Mouse (Mus musculus): ENCODE data around the gene Ankrd45.

Gene Ankrd45

DNA sequence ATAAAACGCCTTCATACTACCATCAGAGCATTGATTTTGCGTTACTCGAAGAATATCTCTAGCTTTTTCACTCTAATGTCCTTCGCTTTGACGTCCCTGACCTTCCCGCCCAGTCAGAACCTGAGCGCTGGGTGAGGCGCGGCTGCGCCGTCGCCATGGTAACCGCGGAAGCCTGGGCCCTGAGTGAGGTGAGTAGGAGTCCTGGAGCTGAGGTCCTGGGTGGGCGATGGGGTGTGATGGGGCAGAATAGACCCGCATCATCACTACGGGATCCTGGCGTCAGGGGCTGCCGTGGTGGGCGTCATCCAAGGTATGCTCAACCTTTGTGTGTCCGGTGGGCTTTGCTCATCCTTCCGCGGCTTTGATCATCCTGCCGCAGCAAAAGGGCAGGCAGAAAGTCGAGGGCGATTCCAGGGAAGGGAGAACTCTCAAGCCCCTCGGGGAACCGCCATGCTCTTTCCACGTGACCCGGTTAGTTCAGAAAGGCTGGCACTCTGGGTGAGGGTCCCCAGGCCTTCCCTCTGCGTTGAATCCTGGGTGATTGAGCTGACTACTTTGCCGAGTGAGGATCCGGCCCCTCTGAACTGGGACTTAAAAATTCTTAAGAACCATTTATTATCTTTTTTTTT, at the start of gene Ankrd45:
TSS of gene Ankrd45 (plus strand) at position 161 of the 629 bp plus-strand sequence.
- peak; percentile 88 for DNase-seq (ENCODE audit: low read depth, low spot score)

DNA sequence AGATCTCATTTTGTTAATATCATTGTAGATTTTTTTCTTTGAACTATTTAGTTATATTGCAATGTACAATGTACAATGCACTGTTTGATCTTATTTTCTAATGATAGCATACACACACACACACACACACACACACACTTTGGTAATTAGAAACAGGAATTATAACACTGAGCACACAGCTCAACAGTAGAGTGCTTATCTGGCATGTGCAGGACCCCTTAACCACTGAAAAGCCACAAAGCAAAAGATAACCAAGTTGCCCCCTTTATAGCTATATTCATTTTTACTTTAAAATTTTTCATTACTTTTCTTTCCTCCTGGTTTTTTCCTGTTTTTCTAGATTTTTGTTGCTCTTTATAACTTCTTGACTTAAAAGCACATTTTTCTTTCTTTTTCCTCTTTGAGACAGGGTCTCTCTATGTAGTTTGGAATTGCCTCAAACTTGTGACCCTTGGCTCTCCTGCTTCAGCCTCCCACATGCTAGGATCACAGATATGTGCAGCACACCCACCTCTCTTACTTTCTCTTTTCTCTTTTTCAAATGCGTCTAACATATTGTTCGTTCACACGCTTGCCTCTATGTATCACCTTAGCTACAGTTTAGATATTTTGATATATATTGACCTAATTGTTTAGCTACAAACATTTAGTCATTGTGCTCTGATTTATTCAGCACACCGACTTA, 42.6 kb upstream of the Ankrd45 start:
- DNase-seq (ENCODE audit: low read depth, low spot score): no peak

DNA sequence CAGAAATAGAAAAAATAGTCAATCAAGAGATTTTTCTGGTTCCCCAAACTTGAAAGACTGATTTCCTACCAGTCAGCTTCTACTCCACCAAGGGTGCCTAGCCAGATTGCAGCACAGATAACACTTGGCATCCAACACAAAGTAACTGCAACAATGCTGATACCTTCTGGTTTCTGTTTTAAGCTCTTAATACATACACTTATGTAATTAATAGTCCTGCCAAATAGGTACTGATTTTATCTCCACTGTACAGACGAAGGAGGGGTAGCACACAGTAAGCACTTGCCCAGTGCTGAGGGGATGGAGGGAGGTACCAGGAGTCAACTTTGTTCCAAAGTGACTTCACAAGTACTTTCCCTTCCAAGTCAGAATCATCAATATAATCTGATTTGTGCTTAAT, 38.6 kb upstream of the Ankrd45 start:
- no peak for DNase-seq (ENCODE audit: low read depth, low spot score)

DNA sequence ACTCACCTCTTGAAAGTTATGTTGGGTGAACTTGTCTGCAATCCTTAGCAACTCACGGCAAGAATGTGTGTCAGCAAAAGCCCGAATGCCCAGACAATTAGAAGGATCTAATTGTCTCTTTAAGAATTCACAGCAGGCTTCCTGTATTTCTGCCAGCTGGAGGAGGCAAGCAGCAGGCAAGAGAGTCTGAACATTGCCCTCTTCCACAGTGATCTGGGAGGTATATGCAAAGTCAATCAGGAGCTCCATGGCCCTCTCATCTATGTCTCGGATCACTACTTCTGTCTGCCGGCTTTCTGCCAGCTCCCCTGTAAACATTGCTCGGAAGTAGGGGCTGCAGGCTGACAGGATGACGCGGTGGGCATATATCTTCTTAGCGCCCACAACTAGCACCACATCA, 33.3 kb upstream of the Ankrd45 start:
- peak; percentile 35 for DNase-seq (ENCODE audit: low read depth, low spot score)

DNA sequence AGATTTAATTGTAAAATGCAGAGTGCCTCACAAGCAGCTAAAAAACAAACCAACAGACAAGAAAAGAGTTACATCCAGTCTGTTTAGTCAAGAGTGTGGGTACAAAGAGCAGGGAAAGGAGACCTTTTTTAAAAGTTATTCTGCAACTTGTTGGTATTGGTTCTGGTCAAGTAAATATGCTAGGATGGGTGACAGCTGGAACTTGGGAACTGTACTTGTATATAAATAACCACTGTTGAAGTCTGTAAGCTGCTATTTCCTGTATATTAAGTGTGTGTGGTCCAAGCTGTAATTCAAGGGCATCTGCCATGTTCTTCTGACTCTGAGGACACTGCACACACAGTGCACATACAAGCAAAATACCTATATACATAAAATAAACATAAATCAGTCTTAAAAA, 27.9 kb upstream of the Ankrd45 start:
- DNase-seq (ENCODE audit: low read depth, low spot score): no peak

DNA sequence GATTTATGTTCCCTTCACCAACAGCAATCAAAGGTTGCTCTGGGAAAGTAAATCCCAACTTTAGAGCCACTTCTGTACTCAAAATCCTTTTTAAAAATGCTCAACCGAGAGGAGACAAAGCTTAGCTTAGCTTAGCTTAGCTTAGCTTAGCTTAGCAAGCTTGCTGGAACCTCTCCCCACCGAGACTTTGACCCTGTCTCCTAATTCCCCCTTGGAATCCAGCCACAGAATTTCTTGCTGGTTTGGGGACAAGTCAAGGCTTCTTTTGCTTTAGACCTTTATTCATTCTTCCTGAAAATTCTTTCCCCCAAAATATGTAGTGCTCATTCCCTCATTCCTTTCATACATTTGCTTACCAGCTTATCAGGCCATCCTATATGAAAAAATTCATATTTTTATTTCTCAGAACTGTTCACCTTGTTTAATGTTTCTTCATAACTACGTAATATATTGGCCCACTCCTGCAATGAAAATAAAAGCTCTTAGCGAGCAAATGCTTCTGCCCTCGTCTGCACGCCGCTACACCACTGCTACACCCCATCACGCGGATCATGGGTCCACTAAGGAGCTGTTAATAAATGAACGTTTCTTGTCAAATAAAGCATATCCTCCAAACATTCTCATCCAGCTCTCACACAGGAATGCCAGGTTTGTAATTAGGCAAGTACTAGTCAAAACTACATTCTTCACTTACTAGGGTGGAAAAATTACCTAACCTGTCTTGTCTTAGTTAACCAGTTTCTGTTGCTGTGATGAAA, 19.7 kb upstream of the Ankrd45 start:
- no peak for DNase-seq (ENCODE audit: low read depth, low spot score)

DNA sequence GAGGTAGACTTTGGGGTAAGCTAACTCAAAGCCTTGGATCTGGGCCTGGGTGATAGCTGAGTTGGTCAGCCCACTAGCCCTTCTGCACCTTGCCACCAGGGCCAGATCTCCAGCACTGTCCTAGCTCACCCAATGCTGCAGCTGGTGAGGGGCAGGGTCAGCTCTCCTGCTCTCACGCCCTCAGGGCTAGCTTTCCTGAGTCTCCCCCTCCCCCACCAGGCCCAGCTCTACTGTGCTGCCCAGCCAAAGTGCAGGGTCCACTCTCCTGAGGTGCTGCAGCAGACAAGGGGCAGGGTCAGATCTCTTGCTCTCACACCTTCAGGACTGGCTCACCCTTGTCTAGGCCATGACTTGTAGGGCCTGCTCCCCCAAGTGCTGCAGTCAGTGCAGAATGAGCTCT, 16.0 kb upstream of the Ankrd45 start:
- no peak for DNase-seq (ENCODE audit: low read depth, low spot score)

DNA sequence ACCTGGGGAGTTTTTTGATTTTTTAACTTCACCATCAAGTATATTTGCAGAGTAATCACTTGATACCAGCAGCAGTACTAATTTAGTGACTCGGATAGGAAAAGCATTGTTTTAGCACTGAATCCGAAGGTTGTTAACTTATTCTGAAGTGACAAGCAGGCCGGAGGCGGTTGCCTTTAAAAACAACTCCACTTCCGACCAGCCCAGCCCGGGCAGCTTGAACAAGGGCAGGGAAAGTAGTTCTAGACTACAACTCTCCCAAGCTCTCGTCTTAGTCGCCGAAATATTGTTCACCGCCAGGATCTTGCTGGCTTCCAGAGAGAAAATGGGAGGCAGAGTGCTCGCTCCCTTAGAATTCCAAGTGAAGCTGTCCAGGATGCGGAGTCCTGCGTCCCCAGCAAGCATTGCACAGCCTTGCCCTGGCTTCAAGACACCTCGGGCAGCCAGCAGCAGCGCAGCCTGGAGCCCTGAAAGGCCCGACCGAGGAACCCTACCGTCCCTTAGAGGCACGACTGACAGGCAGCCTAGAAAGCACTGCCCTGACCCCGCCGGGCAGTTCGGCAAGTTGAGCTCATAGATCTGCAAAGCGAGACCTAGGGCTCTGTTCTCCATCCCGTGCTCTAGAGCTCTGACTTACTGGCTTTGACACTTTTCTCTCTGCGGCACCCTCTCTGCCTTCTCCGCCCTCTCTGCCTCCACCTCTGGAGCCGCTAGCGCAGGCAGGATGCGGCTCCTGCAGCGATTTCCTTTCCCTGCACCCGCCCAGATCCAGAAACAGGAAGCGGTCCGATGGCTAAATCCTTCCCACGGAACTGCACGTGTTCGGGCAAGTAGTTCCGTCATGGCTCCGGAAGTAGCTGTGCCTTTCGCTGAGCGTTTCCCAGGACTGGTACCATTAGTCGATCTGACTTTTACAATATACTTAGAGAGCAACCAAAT, 11.5 kb upstream of the Ankrd45 start, which contains the start of gene Klhl20:
TSS of gene Klhl20 (minus strand) at position 786 of the 939 bp plus-strand sequence.
- peak; percentile 98 for DNase-seq (ENCODE audit: low read depth, low spot score)

DNA sequence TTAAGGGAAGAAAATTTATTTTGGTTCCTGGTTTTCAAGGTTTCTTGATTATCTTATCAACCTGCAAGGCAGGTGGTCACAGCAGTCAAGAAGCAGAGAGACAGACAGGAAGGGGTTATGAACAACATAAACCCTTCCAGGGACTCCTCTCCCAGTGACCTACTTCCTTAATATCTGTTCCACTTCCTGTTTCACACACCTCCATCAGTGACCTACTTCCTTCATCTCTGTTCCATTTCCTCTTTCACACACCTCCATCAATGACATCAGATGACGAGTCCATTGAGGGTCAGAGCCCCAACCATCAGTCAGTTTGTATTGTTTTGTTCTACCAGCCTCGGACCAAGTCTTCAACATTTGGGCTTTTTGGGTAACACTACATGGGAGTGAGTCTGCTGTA, 3.0 kb upstream of the Ankrd45 start:
- no peak for DNase-seq (ENCODE audit: low read depth, low spot score)

DNA sequence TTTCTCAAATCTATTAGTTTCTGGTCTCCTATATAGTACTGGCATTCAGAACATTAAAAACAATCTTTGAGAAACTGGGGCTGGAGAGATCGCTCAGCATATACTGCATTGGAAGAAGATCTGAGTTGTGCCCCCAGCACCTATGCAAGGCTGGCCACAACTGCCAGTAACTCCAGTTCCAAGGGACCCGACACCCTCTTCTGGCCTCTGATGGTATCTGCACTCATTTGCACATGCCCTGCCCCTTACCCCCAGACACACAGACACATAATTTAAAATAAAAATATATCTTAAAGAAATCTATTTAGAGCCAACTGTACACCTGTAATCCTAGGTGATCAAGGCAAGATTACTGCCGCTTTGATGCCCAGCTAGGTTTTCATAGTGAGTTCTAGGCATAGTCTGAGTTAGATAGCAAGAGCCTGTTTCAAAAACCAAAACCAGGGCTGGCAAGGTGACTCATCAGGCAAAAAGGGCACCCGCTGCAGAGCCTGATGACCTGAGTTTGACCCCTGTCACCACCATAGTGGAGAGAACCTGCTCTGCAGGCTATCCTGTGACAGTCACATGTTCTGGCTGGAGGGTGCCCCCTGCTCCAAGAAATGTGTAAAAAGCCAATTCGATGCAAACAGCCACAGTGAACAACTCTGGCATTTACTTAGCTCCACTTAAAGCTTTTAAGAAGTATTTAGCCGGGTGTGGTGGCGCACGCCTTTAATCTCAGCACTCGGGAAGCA, 2.3 kb upstream of the Ankrd45 start:
- DNase-seq (ENCODE audit: low read depth, low spot score): peak; percentile 79

DNA sequence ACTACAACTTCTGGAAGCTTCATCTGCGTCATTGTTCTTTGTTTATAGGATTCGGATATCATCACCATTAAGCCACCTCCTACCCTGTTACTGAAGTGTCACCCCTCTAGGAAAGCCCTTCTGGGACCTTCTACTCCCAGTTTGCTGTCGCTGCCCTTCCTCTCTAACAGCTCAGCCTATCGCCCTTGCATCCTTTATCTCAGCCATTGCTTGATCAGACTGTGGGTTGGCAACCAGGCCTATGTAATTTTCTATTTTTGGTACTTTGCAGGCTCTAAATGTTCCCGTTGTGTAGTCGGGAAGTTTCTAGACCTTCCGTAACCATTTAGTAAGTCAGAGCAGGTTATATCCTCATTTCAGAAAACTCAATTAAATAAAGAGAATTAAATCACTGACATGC, 725 bp downstream of the Ankrd45 start:
- DNase-seq (ENCODE audit: low read depth, low spot score): no peak

DNA sequence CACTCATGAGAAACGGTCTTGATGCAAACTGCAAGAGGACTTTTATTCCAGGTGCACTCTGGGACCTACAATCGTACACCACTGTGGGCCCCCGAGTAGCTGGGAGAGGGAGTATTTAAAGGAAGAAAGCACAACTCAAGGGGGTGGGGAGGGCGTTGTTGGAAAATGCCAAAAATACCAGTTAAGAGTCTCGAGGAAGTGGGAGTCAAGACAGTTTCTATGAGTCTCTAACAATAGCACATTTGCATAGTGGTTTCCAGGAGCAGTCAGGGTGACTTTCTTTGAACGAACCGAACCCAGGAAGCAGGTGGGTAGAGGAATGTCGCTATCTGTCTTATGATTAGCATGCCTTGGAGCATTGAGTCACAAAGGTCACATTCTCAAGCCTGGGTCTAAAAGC, 3.1 kb downstream of the Ankrd45 start:
- DNase-seq (ENCODE audit: low read depth, low spot score): peak; percentile 90

DNA sequence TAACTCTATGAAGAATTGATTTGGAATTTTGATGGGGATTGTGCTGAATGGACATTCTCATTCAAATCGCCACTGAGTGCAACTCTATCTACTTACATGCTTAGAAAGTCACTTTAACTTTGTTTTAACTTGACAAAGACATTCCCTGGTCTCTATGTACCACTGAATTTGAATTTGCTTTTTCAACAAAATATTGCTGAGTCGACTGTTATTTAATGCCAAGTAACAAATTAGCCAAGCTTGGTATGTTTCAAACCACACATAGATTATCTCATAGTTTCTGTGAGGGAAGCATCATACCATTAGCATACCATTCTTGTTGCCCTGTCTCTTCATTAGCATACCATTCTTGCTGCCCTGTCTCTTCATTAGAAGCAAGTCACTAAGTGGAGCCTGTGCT, 5.4 kb downstream of the Ankrd45 start:
- no peak for DNase-seq (ENCODE audit: low read depth, low spot score)

DNA sequence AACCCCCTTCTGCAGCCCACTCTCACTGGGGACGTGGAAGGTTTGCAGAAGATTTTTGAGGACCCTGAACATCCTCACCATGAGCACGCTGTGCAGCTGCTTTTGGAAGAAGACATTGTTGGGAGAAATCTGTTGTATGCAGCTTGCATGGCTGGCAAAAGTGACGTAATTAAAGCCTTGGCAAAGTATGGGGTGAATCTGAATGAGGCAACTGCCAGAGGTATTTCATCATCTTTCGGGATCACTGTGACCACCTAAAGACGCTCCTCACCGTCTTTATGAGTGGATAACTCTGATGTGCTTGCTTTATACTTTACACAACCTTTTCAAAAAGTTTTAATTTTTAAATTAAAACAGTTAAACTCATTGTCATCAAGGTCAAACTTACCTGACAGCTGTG, 8.6 kb downstream of the Ankrd45 start:
- DNase-seq (ENCODE audit: low read depth, low spot score): no peak

DNA sequence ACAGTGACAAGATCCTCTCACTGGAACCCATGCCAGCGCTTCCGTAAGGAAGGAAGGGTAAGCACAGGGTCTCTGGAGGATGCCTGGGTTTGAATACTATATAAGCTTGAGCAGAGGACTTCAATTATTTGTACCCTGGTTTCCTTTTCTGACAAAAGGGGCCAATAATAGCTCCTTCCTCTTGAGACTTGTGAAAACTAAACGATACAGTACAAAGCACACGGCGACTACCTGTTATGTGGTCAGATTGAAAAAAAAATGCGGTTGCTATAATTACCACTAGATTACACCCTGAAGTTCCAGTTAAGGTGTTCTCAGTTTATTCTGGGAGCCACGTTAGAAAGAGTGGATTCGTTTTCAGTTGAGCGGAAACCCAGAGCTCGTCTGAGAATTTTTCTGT, 14.1 kb downstream of the Ankrd45 start:
- no peak for DNase-seq (ENCODE audit: low read depth, low spot score)

DNA sequence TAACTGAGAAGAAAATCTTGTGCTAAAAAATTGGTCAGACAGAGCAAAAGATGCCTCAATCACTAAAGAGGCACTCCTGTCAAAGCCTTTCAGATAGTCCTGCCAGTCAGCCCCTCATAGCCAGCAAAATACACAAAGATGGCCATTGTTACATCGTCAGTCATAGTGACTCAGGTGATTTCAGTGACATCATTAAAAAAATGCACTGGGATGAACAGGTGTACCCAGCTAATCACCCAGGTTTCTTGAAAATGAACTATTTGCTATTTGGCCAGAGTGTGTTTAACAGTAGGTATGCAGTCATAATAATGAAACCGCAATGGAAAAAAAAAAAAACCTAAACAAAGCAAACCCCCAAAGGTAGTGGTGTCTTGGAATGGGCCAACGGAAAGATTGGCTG, 16.7 kb downstream of the Ankrd45 start, which contains the start of gene Tex50:
TSS of gene Tex50 (minus strand) at position 101 of the 400 bp plus-strand sequence.
- no peak for DNase-seq (ENCODE audit: low read depth, low spot score)

DNA sequence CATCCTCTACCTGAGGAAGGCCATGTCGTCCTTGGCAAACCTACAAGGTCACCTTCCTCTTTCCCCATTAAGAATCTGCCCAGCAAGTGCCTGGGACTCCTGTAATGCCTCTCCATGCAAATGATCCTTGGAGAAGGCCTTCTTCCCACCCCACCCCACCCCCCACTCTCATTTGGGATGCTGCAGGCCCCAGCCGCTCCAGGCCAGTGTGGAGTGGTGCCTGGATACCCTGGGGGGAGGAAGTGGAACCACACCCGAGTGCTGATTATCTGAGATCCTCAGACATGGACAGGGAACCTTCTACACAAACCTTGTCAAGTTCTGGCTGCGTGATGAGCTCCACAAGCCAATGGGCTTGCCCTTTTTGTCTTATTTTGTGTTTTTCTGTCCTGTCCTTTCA, 17.8 kb downstream of the Ankrd45 start:
- DNase-seq (ENCODE audit: low read depth, low spot score): peak; percentile 81

DNA sequence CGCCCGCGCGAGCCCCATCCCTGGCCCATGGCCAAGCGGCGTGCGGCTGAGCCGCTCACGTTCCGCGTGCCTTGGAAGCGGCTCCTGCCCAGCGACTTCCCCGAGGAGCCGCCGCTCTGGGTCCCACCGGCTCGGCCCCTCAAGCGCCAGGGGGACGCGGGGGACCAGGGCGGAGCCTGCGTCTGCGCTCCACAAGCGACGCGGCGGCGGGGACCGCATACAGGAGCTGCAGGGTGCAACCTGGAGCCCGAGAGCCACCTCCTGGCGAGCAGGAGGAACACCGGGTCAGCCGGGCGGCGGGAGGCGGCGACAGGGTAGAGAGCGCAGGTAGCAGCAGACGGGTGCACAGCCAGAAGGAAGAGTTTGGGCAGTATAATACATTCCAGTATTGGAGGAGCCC, 28.2 kb downstream of the Ankrd45 start:
- peak; percentile 84 for DNase-seq (ENCODE audit: low read depth, low spot score)

DNA sequence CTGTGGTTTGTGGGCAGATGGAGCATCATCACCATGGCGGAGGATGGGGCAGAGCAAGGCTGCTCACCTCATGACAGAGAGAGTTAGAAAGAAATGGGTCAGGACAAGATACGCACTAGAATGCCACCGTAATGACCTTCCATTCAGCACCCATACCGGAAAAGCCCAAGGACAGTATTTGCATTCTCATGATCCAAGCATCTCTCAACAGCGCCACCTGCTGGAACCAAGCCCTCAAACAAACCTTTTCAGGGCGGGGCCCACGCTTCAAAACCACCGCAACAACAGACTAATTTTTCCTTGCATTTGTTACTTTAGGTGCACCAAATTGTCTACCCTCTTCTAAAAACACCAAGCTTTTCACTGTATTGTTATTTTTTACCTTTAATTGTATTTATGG, 38.2 kb downstream of the Ankrd45 start:
- peak; percentile 88 for DNase-seq (ENCODE audit: low read depth, low spot score)

DNA sequence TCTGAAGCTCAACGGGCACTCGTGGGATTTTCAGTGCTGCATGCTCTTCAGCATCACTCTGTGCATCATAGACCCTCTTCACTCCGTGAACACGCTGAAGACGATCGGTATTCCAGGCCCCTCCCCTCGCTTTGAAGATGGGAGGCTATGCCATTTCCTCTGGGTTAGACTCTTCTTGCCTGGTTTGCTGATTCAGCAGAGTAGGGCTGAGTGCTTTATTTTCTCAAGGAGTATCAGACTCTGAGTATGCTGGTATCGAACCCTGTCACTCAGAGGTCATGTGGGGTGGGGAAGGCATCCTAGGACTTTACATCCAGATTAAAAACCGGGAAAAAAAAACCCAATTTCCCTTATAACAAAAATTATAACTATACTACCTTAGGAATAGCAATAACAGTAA, 39.9 kb downstream of the Ankrd45 start:
- DNase-seq (ENCODE audit: low read depth, low spot score): no peak

DNA sequence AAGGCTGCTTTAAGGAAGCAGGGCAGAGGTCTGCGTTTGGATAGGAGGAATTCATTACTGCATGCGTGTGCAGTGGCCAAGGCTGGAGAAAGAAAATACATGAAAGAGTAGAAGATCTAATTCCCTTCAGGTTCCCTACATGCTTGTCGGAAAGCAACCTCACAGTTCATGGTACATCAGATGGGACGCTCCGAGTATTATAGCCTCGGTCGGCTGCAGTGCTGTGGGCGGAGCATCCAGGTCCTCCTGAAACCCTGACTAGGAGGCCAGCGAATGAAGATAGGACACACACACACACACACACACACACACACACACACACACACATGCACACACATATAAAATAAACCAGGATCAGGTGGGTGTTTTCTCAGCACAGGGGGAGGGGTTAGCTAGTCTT, 41.2 kb downstream of the Ankrd45 start:
- DNase-seq (ENCODE audit: low read depth, low spot score): no peak
